11 mouse cellular contexts compared by ENCODE assay signal in genomic region chr3:40798054-40798453, GRCm38 (mm10).
"Had no signal": no experiment of that assay in that cellular context is flagged by ENCODE, and none has a peak within 500 bp of the region (broad histone marks: within the 10 kb centered on the region; RNA-seq: fewer than 3 reads in every experiment).

No protein-coding gene starts in this region.

- H3K4me2 ChIP-seq: lung, embryonic 14.5 days; midbrain, embryonic 11.5 days; midbrain, embryonic 13.5 days; midbrain, embryonic 15.5 days; neural tube, embryonic 13.5 days; neural tube, embryonic 15.5 days; stomach, embryonic 15.5 days had no signal

- H3K36me3 ChIP-seq: midbrain, embryonic 15.5 days; stomach, embryonic 15.5 days had no signal

- H3K27ac ChIP-seq: macrophage; midbrain, embryonic 13.5 days; midbrain, embryonic 15.5 days; neural tube, embryonic 13.5 days; neural tube, embryonic 15.5 days; stomach, embryonic 15.5 days; stomach, postnatal 0 days had no signal

- H3K4me3 ChIP-seq: midbrain, embryonic 13.5 days; midbrain, embryonic 15.5 days; myocyte; neural tube, embryonic 13.5 days; neural tube, embryonic 15.5 days; stomach, embryonic 15.5 days had no signal

- H3K4me1 ChIP-seq: stomach, embryonic 15.5 days had no signal

- H3K27me3 ChIP-seq: megakaryocyte, embryonic 14.5 days; midbrain, embryonic 13.5 days; midbrain, embryonic 15.5 days; neural tube, embryonic 13.5 days; neural tube, embryonic 15.5 days; stomach, embryonic 15.5 days had no signal

- H3K9me3 ChIP-seq: megakaryocyte, embryonic 14.5 days; midbrain, embryonic 13.5 days; midbrain, embryonic 15.5 days; neural tube, embryonic 13.5 days; neural tube, embryonic 15.5 days; stomach, embryonic 15.5 days had no signal

- H3K9ac ChIP-seq: lung, embryonic 14.5 days; midbrain, embryonic 13.5 days; midbrain, embryonic 15.5 days; neural tube, embryonic 13.5 days; neural tube, embryonic 15.5 days; stomach, embryonic 15.5 days had no signal

- ATAC-seq: midbrain, embryonic 15.5 days had no signal
